Mouse (Mus musculus) bone marrow macrophage, adult 2 months (primary cell): ENCODE measurements around the gene Sgk1. TPM values are rescaled to one million over a fixed set of nuclear protein-coding genes. Genes with fewer than 3 reads are reported as not detected.

Experiments
- H3K27ac ChIP-seq: 2 replicates; pipeline ENCODE4 v1.5.1; 2012; ENCODE audit warnings: low read depth, low read length; ENCODE audit not compliant: insufficient read depth
- H3K4me1 ChIP-seq: 2 replicates; pipeline ENCODE4 v1.6.1; 2012; ENCODE audit warnings: low read length; ENCODE audit not compliant: control insufficient read depth, insufficient read depth
- H3K4me3 ChIP-seq: 2 replicates; pipeline ENCODE4 v1.5.1; 2012; ENCODE audit warnings: mild to moderate bottlenecking, low read length, moderate library complexity; ENCODE audit not compliant: insufficient read depth
- CTCF ChIP-seq: IDR thresholded peaks from 2 replicates; pipeline ENCODE4 v1.5.1; 2012; ENCODE audit warnings: low read depth, mild to moderate bottlenecking, low read length, moderate library complexity
- POLR2A ChIP-seq: IDR thresholded peaks from 2 replicates; pipeline ENCODE4 v1.6.1; 2012; ENCODE audit warnings: mild to moderate bottlenecking, low read depth, low read length, borderline replicate concordance
- polyA plus RNA-seq: library from polyadenylated mRNA; stranded (reverse); fragments of >200 nt; gene quantifications from 2 replicates; pipeline ENCODE4 v1.2.4, GENCODE M21; 2012; ENCODE audit not compliant: missing spikeins, insufficient read depth, insufficient read length

The Sgk1 gene
- 80.9 and 82.6 TPM in 2 replicates for polyA plus RNA-seq

GRCm38 (mm10) chr10:21882184-21883081 is at the start of gene Sgk1:
TSS of gene Sgk1 (plus strand) at chr10:21882184.
- H3K4me1 ChIP-seq = peaks cover 4% of the 10 kb centered on the region
- peak within 1 kb of the TSS; percentile 26 for H3K4me3 ChIP-seq
- no peak within 1 kb of the TSS for H3K27ac ChIP-seq
- TF ChIP-seq CTCF = no peak
- no peak for TF ChIP-seq POLR2A

DNA sequence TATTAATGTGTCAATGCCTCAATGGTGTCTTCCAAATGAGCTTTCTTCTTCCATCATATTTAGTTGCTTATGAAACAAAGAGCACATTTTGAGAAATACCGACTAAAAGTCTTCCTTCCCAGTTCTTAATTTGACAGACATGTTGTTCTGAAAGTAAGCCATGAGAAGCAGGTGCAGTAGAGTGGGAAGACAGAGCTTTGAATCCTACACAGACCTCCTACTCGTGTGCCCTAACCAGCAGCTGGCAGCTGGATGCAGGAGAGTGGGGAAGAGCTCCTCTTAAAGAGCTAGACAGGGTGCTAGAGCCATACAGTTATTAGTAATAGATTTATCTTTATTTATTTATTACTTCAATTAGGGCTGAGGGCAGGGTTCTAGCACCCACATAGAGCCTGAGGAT is 49.7 kb upstream of the Sgk1 start:
- Histone ChIP-seq H3K4me3 (no peak overlapping the region), H3K27ac (no peak overlapping the region), H3K4me1 (peaks cover 2% of the 10 kb centered on the region; the same call in 1 of the 2 replicates)
- TF ChIP-seq CTCF (no peak), POLR2A (no peak)

DNA sequence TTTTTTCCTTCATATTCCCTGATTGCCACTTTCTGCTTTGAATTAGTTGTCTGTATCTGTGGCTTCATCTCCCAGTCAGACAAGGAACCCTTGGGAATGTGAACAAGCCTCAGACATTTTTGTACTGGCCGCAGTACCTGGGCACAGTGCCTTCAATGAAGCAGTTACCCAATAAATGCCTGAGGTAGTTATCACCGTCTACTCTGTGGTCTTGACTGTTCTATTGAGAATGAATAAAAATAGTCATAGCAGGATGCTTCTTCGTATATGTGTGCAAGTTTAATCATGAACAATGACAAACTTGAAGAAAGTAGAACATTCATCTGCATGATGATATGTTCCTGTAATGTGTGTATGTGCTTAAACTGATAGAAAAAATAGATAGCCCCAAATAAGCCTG is 48.2 kb upstream of the Sgk1 start:
- no peak for TF ChIP-seq POLR2A
- H3K4me3 ChIP-seq = no peak overlapping the region
- H3K27ac ChIP-seq = no peak overlapping the region
- 0 out of 2 replicates have a peak, but pooled peaks cover 2% of the 10 kb centered on the region for H3K4me1 ChIP-seq

GRCm38 (mm10) chr10:21835077-21835476 is 46.9 kb upstream of the Sgk1 start:
- Histone ChIP-seq H3K27ac (no peak overlapping the region), H3K4me1 (peaks cover 8% of the 10 kb centered on the region; the same call in 1 of the 2 replicates), H3K4me3 (no peak overlapping the region)
- TF ChIP-seq CTCF (no peak), POLR2A (no peak)

DNA sequence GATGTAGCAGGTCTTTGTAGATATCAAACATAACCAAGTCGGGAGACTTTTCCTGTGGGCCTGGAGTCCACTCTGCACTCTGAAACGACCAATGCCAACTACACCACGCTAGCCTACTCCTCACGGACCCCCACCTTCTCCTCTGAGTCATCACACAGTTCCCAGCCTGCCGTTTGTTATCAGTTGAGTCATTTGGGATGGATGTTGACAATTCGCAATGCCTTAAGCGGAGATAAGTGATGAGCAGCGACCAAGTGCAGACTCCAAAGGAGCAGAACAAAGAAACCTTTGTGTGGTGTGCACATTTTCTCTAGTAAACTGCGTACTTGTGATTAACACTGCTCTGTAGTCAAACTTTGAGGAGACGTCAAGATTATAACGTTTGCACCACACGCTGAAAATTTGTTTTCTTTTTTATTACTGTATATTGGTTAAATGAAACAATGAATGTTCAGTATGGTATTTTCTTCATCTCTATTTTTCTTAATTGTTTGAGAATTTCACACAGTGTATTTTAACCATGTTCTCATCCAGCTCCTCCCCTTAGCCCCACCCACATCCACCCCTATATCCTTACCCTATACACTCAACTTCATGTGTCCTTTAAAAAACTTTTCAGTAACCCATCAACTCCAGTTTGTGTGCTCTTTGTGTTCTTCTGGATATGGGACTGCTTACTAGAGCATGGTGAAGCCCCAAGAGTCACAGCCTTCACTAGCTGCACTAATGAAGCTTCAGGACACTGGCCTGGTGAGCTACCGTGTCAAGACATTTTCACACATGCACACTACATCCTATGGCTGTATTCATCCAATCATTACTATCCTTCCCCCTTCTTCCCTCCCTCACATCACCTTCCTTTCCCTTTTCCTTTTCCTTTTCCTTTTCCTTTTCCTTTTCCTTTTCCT is 42.5 kb upstream of the Sgk1 start:
- Histone ChIP-seq H3K4me3 (no peak overlapping the region), H3K27ac (no peak overlapping the region), H3K4me1 (peaks cover 8% of the 10 kb centered on the region; the same call in 1 of the 2 replicates)
- TF ChIP-seq CTCF (no peak), POLR2A (no peak)

DNA sequence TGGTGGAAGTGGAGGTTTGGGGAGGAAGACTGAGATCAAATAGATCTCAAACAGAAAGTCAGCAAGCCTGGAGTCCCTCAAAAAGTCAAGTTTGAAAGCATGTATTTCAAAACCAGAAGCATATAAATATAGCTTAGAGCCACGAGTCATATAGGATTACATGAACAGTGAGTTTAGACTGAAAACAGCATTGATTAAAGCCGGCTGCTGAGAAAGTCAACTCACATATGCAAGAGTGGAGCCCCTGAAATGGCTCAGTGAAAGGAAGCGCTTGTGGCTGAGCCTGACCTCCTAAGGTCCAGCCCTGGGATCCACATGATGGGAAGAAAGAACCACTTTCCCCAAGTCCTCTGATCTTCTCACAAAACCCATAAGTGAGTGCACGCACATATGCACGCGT is 38.7 kb upstream of the Sgk1 start:
- no peak overlapping the region for H3K4me3 ChIP-seq
- peaks cover 27% of the 10 kb centered on the region for H3K4me1 ChIP-seq
- TF ChIP-seq CTCF (no peak), POLR2A (no peak)
- no peak overlapping the region for H3K27ac ChIP-seq

DNA sequence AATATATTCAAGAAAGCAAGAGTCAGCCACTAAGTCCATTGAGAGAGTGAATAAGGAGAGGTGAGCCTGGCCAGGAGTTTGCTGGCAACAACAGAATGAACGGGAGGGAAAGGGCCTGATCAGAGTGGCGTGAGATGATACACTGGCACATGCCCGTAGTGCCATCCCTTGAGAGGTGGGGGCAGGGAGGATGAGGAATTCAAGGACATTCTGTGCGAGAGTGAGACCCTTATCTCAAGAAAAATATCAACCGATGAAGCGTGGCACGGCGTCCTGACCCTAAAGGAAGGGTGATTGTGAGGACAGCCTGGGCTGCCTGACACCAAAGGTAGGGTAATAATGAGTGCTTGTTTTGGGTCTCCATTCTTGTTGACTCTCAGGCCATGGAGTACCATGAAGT is 38.1 kb upstream of the Sgk1 start:
- Histone ChIP-seq H3K4me1 (peaks cover 25% of the 10 kb centered on the region), H3K4me3 (no peak overlapping the region), H3K27ac (no peak overlapping the region)
- TF ChIP-seq CTCF (no peak), POLR2A (no peak)

DNA sequence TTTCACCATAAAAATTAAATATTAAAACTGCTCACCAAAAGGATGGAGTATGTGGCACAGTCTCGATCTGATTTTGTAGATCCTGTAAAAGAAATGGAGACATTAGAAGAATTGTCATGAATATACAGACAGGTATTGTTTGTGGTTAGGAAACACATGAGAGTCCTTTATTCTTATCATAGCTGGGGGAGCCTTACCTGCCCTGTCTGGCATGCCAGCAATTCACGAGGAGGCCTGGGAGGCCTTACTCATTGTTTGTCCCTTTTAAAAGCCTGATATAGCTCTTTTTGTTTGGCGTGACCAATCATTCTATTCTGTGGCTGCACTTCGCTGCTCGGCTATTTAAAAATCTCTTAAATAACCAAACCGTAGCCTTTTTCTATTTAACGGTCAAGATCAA is 37.6 kb upstream of the Sgk1 start:
- TF ChIP-seq POLR2A (no peak), CTCF (no peak)
- Histone ChIP-seq H3K27ac (no peak overlapping the region), H3K4me1 (peaks cover 22% of the 10 kb centered on the region), H3K4me3 (no peak overlapping the region)

DNA sequence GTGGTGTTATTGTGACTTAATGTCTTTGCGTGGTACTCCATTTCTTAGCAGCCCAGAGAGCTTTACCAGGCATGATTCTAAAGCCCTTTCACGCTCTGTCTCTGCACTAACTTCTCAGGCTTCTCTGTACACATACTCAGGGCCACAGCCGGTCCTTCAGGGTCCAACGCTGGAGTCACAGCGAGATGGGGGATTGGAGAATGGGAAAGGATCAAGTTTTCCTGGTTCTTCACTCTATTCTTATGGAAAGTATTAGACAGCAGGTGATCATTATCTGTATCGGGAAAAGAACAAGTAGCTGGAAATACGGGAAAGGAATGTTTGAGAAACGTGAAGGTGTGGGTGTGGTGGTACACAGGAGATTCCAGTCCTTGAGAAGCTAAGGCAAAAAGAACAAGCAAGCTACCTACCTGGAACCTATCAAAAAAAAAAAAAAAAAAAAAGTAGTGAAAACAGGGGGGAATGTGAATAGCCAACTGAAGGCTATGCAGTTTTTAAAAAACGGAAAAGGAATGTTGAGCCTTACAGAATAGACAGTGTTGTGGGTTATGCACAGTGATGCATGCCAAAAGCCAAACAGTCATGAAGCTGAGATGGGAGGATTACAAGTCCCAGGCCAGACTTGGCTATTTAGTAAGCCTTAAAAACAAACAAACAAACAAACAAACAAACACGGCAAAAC is 36.2 kb upstream of the Sgk1 start:
- no peak overlapping the region for H3K27ac ChIP-seq
- H3K4me1 ChIP-seq = peaks cover 23% of the 10 kb centered on the region
- no peak overlapping the region for H3K4me3 ChIP-seq
- TF ChIP-seq POLR2A (no peak), CTCF (no peak)
